Mouse (Mus musculus) brain, embryonic 14.5 days (tissue): Measurements from ENCODE around the gene Gas2.

Experiments
- CTCF ChIP-seq: fragments of 200-500 bp; IDR thresholded peaks from 2 replicates; pipeline ENCODE4 v1.5.1; 2012; ENCODE audit warnings: inconsistent platforms, mild to moderate bottlenecking, moderate library complexity, borderline replicate concordance; ENCODE audit not compliant: insufficient read depth, insufficient read length; ENCODE audit errors: extremely low read depth
- POLR2A ChIP-seq: fragments of 200-500 bp; IDR thresholded peaks from 2 replicates; pipeline ENCODE4 v1.6.1; 2012; ENCODE audit warnings: mild to moderate bottlenecking, inconsistent platforms, borderline replicate concordance; ENCODE audit not compliant: poor library complexity, insufficient read depth, insufficient read length, severe bottlenecking; ENCODE audit errors: extremely low read depth

DNA sequence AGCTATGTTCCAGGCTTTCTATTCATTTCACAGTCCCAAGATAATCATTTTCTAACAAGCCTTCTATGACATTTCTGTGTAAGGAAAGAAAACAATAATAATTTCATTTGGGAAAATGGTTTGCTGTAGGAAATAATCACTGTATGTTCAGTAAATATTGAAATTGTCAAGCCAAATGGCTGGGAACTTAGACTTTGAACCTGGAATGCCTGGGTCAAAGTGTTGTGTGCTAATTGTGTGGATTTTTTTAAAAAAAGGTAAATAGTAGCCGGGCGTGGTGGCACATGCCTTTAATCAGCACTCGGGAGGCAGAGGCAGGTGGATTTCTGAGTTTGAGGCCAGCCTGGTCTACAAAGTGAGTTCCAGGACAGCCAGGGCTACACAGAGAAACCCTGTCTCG, 31.2 kb downstream of the Gas2 start:
- TF ChIP-seq POLR2A (no peak), CTCF (no peak)
